Mouse (Mus musculus): Measurements from ENCODE around the gene Mgat4a.

DNA sequence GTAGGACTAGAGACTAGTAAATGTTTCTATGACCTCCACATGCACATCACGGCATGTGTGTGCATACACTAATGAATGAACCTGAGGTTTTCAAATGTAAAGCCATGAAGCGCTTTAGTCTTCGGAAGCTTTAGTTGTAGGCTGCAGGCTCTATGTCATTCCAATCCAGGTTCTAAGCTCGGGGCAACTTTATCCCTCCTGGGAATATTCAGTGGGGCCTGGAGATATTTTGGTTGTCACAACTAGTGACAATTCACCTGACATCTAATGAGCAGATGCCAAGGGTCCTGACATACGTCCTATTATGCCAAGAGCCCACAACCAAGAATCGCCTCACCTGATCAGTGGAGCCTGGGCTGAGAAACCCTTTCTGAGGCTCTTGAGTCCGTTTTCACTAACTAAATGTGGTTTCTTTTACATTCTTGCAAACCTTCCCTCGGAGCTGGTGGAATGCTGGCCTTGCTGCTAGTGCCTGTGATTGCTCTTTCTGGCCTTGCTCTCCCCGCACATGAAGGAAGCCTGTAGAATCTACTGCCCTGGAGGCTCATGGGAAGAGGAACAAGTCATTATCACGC, 75.9 kb downstream of the Mgat4a start:
- TF ChIP-seq CTCF (IDR thresholded peaks at IDR 0.05; ENCODE audit: low read depth, low read length) (no peak), POLR2AphosphoS5 (IDR thresholded peaks at IDR 0.05; ENCODE audit: insufficient replicate concordance, low read depth, low read length) (no peak), GATA2 (IDR thresholded peaks at IDR 0.05; ENCODE audit: borderline replicate concordance, low read depth, low read length) (no peak), GATA1 (IDR thresholded peaks at IDR 0.05; ENCODE audit: borderline replicate concordance, low read length) (no peak)

Measured in G1E (cell line).